Mouse (Mus musculus): ENCODE results near the gene Mybpc1. TPM values are rescaled to one million over a fixed set of nuclear protein-coding genes. Genes with fewer than 3 reads are reported as not detected.

Gene Mybpc1
- polyA plus RNA-seq, 1 experiment from 2014 or later, result 0.46 TPM

DNA sequence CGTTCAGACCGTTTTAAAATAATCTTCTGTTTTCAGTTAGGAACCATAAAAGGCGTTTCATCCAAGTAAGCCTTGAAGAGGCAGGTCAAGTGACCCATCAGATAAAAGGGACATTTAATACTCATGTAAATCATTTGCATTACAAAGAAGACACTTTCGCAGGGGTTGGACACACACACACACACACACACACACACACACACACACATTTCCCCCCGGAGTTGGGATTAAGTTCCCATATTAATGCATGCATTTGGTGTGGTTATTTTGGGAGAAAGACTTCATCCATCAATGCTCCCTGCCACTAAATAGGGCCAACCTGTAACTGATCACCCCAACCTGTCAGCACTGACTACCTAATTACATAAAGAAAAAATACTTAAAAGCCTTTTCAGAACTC is 1.7 kb downstream of the Mybpc1 start:
- Histone ChIP-seq H3K27me3 (replicated peaks) (no peaks in the 10 kb centered on the region), H3K27ac (no peak overlapping the region), H3K4me1 (no peaks in the 10 kb centered on the region), H3K36me3 (no peaks in the 10 kb centered on the region), H3K9me3 (replicated peaks) (no peaks in the 10 kb centered on the region), H3K9ac (no peak overlapping the region), H3K4me3 (no peak overlapping the region), H3K4me2 (no peak overlapping the region)
- ATAC-seq, result no peak
- WGBS (ENCODE audit: insufficient replicate concordance), result 60% methylated on average over 5 of the region's 5 CpGs

DNA sequence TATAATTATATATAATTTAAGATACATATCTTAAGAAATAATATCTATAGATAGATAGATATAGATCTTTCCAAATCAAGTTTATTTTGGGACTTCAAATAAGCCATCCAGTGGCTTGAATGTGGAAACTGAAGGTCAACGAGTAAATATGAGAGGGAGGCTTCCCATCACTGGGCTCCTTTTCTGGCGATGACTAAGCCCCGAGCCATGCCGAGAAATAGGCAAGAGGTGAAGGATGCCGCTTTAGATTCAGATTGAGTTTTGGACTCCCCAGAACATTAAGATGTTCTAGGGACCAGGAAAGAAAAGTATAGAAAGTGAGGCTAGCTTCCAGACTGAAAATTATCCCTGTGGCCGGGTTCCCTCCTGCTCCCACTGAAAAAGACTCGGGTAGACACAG is 4.4 kb downstream of the Mybpc1 start:
- 69% methylated on average over 7 of the region's 7 CpGs for WGBS (ENCODE audit: insufficient replicate concordance)

DNA sequence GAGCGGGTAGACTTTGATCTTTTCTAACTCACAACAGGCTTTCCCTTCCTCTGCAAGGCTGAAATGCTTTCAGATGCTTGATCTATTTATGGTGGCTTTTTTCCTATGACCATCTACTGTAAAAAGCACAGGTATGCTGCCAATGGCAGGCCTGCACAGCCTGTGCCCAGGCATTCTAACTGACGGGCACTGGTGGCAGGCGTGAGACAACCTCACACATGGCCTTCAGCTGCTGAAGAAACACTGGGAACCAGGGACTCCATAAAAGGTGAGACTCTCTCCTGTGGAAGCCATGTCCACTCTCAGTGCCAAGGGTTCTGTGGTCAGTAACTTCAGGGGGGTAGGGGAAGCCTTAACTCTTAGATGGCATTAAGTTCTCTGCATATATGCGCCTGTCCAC is 12.6 kb downstream of the Mybpc1 start:
- H3K4me3 ChIP-seq, result no peak overlapping the region
- 67% methylated on average over 4 of the region's 4 CpGs for WGBS (ENCODE audit: insufficient replicate concordance)
- H3K4me1 ChIP-seq, result no peaks in the 10 kb centered on the region
- H3K9me3 ChIP-seq (replicated peaks), result no peaks in the 10 kb centered on the region
- no peak overlapping the region for H3K9ac ChIP-seq
- no peak overlapping the region for H3K4me2 ChIP-seq
- H3K36me3 ChIP-seq, result no peaks in the 10 kb centered on the region
- no peaks in the 10 kb centered on the region for H3K27me3 ChIP-seq (replicated peaks)
- no peak for ATAC-seq
- H3K27ac ChIP-seq, result no peak overlapping the region

More for the DNA sequence above, 4.4 kb downstream of the Mybpc1 start:
- ATAC-seq, result no peak
- H3K27ac ChIP-seq, result no peak overlapping the region
- no peak overlapping the region for H3K9ac ChIP-seq
- no peaks in the 10 kb centered on the region for H3K36me3 ChIP-seq
- H3K4me1 ChIP-seq, result no peaks in the 10 kb centered on the region
- H3K4me3 ChIP-seq, result no peak overlapping the region
- H3K9me3 ChIP-seq (replicated peaks), result no peaks in the 10 kb centered on the region
- no peak overlapping the region for H3K4me2 ChIP-seq
- H3K27me3 ChIP-seq (replicated peaks), result no peaks in the 10 kb centered on the region

DNA sequence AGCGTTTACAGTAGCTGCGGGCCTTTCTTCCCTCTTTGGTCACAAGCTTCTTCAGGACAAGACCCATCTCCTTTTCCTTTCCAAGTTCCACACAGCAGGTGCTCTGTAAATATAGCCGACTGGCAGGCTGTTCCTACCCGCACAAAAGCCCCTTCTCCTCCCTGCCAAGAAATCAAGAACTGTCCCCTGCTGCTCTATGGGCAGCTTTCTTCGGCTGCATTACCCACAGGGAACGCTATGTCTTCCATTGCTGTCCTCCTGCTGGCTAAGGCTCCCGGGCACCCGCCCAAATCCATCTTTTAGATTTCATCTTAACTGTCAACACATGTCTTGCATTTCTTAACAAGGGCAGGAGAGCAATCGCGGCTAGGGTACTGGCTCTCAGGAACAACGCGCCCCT is 13.9 kb downstream of the Mybpc1 start:
- no peak overlapping the region for H3K9ac ChIP-seq
- H3K36me3 ChIP-seq, result no peaks in the 10 kb centered on the region
- no peaks in the 10 kb centered on the region for H3K27me3 ChIP-seq (replicated peaks)
- no peak overlapping the region for H3K4me3 ChIP-seq
- WGBS (ENCODE audit: insufficient replicate concordance), result 71% methylated on average over 12 of the region's 12 CpGs
- H3K9me3 ChIP-seq (replicated peaks), result no peaks in the 10 kb centered on the region
- no peak for ATAC-seq
- no peaks in the 10 kb centered on the region for H3K4me1 ChIP-seq
- no peak overlapping the region for H3K4me2 ChIP-seq
- H3K27ac ChIP-seq, result no peak overlapping the region

DNA sequence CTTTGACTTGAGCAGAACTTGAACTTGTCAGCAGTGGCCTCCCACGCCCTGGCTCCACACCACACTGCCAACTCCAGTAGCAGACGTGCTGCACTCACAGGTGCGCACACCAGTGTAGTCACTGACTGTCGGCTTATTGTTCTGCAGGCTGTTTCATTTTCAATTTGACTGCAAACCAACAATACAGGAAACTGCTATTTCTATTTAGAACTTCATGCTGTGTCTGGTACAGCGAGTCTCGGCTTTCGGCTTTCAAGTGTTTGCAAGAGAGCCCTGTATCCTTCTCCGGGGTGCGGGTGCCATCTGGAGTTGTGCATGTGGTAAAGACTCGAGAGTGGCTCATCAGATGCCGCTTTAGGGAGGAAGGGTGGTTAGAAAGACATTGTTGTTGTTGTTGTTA is 20.5 kb downstream of the Mybpc1 start:
- Histone ChIP-seq H3K9ac (no peak overlapping the region), H3K4me3 (no peak overlapping the region), H3K4me1 (no peaks in the 10 kb centered on the region), H3K9me3 (replicated peaks) (no peaks in the 10 kb centered on the region), H3K27ac (no peak overlapping the region), H3K27me3 (replicated peaks) (no peaks in the 10 kb centered on the region), H3K4me2 (no peak overlapping the region), H3K36me3 (no peaks in the 10 kb centered on the region)
- no peak for ATAC-seq
- WGBS (ENCODE audit: insufficient replicate concordance), result 78% methylated on average over 11 of the region's 11 CpGs

DNA sequence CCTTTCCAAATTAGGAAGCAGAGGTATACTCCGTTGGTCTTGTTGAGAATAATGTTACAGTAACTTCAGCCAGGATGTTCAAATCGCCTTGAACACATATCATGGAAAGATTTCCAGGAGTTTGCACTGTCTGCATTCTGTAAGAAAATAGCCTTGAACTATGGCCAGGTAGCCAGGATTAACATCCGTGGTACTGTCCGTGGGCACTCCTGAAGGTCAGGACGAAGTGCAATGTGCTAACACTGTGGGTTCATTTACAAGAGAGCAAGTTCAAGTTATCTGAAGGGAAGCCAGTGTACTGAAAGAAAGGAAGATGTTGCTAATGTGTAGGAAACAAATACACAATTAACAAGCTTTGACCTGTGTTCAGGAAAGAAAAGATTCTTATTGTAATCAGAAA is 24.2 kb downstream of the Mybpc1 start:
- no peaks in the 10 kb centered on the region for H3K36me3 ChIP-seq
- WGBS (ENCODE audit: insufficient replicate concordance), result 67% methylated on average over 5 of the region's 5 CpGs
- H3K27me3 ChIP-seq (replicated peaks), result no peaks in the 10 kb centered on the region
- no peak overlapping the region for H3K9ac ChIP-seq
- H3K4me1 ChIP-seq, result no peaks in the 10 kb centered on the region
- no peak overlapping the region for H3K4me2 ChIP-seq
- H3K9me3 ChIP-seq (replicated peaks), result no peaks in the 10 kb centered on the region
- H3K27ac ChIP-seq, result no peak overlapping the region
- H3K4me3 ChIP-seq, result no peak overlapping the region
- no peak for ATAC-seq

DNA sequence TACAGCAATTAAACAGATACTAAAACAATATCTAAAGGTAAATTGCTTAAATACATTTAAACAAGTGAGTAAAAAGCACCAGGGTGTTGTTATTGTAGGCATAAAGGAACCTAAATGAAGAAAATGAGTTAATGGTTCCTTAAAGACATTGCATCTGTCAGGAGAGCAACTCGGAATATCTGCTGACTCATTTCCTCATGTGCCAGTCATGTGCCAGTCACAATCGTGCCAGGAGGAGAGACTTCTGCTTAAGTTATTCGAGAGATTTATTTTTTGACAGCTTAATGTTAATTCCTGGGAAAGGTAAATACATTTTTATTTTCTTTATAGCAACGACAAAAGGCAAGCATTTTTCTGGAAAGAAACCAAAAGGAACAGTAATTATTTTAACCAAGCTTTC is 26.3 kb downstream of the Mybpc1 start:
- Histone ChIP-seq H3K36me3 (no peaks in the 10 kb centered on the region), H3K4me2 (no peak overlapping the region), H3K9ac (no peak overlapping the region), H3K27me3 (replicated peaks) (no peaks in the 10 kb centered on the region), H3K27ac (no peak overlapping the region), H3K4me3 (no peak overlapping the region), H3K9me3 (replicated peaks) (no peaks in the 10 kb centered on the region), H3K4me1 (no peaks in the 10 kb centered on the region)
- no peak for ATAC-seq
- WGBS (ENCODE audit: insufficient replicate concordance), result 28% methylated on average over 4 of the region's 4 CpGs

DNA sequence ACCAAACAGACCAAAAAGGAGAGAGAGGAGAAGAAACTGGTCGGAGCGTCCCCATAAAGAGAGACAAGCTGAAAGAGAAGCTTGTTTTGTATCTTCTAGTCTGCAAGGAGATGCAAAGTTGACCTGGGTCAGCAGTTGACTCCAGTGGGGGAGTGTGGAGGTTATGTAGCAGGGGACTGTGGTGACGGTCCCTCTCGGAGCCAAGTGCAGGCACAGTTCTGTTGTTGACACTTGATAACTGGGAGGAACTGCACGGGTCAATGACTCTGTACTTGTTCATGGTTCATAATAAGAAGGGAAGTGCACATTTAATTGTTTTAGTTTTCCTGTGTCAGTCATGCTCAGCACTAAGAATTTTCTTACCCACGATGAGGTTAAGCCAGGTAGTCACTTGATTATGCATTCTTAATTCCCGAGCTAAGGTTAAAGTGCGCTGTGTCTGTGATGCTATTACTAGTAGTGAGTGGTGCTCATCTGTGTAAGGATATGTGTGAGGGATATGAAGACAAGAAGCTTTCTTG is 30.8 kb downstream of the Mybpc1 start:
- H3K4me2 ChIP-seq, result no peak overlapping the region
- H3K9ac ChIP-seq, result no peak overlapping the region
- H3K36me3 ChIP-seq, result no peaks in the 10 kb centered on the region
- H3K27me3 ChIP-seq (replicated peaks), result no peaks in the 10 kb centered on the region
- H3K4me1 ChIP-seq, result no peaks in the 10 kb centered on the region
- H3K4me3 ChIP-seq, result no peak overlapping the region
- 71% methylated on average over 8 of the region's 8 CpGs for WGBS (ENCODE audit: insufficient replicate concordance)
- H3K27ac ChIP-seq, result no peak overlapping the region
- H3K9me3 ChIP-seq (replicated peaks), result no peaks in the 10 kb centered on the region
- no peak for ATAC-seq

DNA sequence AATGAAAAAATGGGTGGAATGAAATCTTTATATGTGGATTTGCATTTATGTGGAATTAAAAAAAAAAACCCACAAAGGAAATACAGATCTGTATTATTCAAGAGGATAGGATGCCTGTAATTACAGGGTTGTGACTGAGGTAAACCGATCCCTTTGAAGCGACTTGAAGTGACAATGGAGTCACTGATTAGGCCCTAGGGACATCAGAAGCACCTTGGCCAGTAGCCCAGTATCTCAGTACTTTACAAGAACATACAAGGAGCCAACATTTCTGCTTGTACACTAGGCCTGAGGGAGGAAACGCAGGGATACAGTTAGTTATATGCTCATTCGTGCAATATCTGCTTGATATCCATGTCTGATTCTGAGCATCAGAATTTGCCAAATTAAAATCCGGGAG is 32.8 kb downstream of the Mybpc1 start:
- H3K27me3 ChIP-seq (replicated peaks), result no peaks in the 10 kb centered on the region
- no peak overlapping the region for H3K27ac ChIP-seq
- H3K9me3 ChIP-seq (replicated peaks), result no peaks in the 10 kb centered on the region
- no peak for ATAC-seq
- no peaks in the 10 kb centered on the region for H3K36me3 ChIP-seq
- 67% methylated on average over 5 of the region's 5 CpGs for WGBS (ENCODE audit: insufficient replicate concordance)
- no peak overlapping the region for H3K9ac ChIP-seq
- no peak overlapping the region for H3K4me3 ChIP-seq
- H3K4me1 ChIP-seq, result no peaks in the 10 kb centered on the region
- no peak overlapping the region for H3K4me2 ChIP-seq

DNA sequence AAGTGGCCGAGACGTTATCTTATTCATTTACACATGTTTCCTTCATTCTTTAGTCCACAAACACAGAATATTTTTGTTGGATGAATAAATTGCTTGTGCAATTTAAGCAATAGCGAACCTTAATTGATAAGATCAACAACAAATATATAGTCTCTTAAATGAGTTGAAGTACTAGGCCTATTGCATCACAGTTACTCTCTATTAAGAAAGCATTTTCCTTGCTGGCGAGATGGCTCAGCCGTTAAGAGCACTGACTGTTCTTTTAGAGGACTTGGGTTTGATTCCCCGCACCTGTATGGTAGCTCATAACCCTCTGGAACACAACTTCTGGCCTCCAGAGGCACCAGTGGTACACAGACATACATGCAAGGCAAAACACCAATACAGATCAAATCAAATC is 47.9 kb downstream of the Mybpc1 start:
- Histone ChIP-seq H3K27ac (no peak overlapping the region), H3K9me3 (replicated peaks) (no peaks in the 10 kb centered on the region), H3K4me2 (no peak overlapping the region), H3K4me1 (no peaks in the 10 kb centered on the region), H3K27me3 (replicated peaks) (no peaks in the 10 kb centered on the region), H3K36me3 (no peaks in the 10 kb centered on the region), H3K4me3 (no peak overlapping the region), H3K9ac (no peak overlapping the region)
- no peak for ATAC-seq
- 66% methylated on average over 6 of the region's 6 CpGs for WGBS (ENCODE audit: insufficient replicate concordance)

DNA sequence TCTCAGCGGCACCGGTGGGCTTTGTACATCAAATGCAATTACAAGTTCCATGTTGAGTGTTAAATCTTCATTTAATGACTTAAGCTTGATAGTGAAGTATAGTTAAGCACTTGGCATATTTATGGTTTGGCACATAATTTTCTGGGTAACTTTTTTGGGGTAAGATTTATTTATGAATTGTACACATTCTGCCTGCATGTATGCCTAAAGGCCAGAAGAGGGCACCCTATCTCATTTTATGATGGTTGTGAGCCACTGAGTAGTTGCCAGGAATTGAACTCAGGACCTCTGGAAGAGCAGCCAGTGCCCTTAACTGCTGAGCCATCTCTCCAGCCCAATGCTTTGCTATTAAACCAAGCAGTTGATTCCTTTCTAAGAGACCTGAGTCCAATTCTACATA is 52.2 kb downstream of the Mybpc1 start:
- 84% methylated on average over 2 of the region's 2 CpGs for WGBS (ENCODE audit: insufficient replicate concordance)
- no peak for ATAC-seq
- no peak overlapping the region for H3K27ac ChIP-seq

DNA sequence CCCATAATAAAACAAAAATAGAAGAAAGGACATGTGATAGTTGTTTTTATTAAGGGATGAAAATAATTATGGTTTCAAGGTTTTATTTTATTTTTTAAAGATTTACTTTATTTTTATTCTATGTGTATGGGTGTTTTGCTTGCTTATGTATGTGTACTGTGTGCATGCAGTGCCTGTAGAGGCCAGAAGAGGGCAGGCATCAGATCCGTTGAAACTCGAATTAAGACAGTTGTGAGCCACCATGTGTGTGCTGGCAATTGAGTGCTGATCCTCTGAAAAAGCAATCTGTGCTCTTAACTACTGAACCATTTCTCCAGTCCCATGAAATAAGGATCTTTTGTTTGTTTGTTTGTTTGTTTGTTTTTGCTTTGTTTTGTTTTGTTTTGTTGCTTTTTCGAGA is 54.7 kb downstream of the Mybpc1 start:
- ATAC-seq, result no peak
- Histone ChIP-seq H3K4me2 (no peak overlapping the region), H3K4me3 (no peak overlapping the region), H3K4me1 (no peaks in the 10 kb centered on the region), H3K9me3 (replicated peaks) (no peaks in the 10 kb centered on the region; the same call in 1 of the 2 replicates), H3K27me3 (replicated peaks) (no peaks in the 10 kb centered on the region), H3K9ac (no peak overlapping the region), H3K36me3 (no peaks in the 10 kb centered on the region), H3K27ac (no peak overlapping the region)
- 73% methylated on average over 3 of the region's 3 CpGs for WGBS (ENCODE audit: insufficient replicate concordance)

More for the DNA sequence above, 52.2 kb downstream of the Mybpc1 start:
- Histone ChIP-seq H3K4me2 (no peak overlapping the region), H3K9me3 (replicated peaks) (no peaks in the 10 kb centered on the region; the same call in 1 of the 2 replicates), H3K27me3 (replicated peaks) (no peaks in the 10 kb centered on the region), H3K9ac (no peak overlapping the region), H3K36me3 (no peaks in the 10 kb centered on the region), H3K4me1 (no peaks in the 10 kb centered on the region), H3K4me3 (no peak overlapping the region)

DNA sequence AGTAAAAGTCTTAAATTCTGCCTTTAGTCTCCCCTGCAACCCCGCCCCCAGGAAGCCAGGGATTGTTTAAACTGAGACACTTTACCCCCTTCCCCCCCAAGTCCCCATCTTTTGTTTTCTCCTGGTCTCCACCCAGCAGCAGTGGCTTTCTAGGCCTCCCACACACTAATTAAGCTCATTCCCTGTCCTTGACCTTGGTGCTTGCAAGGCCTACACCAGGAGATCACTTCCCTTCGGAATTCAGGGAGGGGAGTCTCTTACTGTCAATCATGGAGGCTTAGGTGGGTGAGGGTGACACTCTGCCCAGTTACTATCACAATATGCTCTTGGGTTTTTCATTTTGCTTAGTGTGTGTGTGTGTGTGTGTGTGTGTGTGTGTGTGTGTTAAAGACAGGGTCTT is 57.3 kb downstream of the Mybpc1 start:
- Histone ChIP-seq H3K27me3 (replicated peaks) (no peaks in the 10 kb centered on the region), H3K4me1 (no peaks in the 10 kb centered on the region), H3K36me3 (no peaks in the 10 kb centered on the region), H3K9me3 (replicated peaks) (peaks cover 3% of the 10 kb centered on the region; the same call in 1 of the 2 replicates), H3K4me3 (no peak overlapping the region), H3K9ac (no peak overlapping the region), H3K4me2 (no peak overlapping the region), H3K27ac (no peak overlapping the region)
- no peak for ATAC-seq
- 35% methylated on average over 2 of the region's 2 CpGs for WGBS (ENCODE audit: insufficient replicate concordance)
